Mouse (Mus musculus): ENCODE data around the gene Coq10a. TPM values are rescaled to one million over a fixed set of nuclear protein-coding genes. Genes with fewer than 3 reads are reported as not detected.

The Coq10a gene
- 100 to 1,000 TPM; 156 to 159 TPM for total RNA-seq (2021)

- DNase-seq: peak; percentile 94 to 95
- intact Hi-C loops (cut with DNase I): loop anchor here (5.0 kb wide), 1 partner anchor 174 kb away; no protein-coding TSS in a partner anchor
Measured at GRCm38 (mm10) chr10:128368402-128369217, at the start of gene Coq10a. TSS of gene Coq10a (minus strand) at chr10:128368997.

GRCm38 (mm10) chr10:128414848-128415247 lies 46.1 kb upstream of the Coq10a start:
- intact Hi-C loops (cut with DNase I): no loop called here
- no peak for DNase-seq

GRCm38 (mm10) chr10:128413076-128413475 lies 44.3 kb upstream of the Coq10a start:
- intact Hi-C loops (cut with DNase I): no loop called here

DNA sequence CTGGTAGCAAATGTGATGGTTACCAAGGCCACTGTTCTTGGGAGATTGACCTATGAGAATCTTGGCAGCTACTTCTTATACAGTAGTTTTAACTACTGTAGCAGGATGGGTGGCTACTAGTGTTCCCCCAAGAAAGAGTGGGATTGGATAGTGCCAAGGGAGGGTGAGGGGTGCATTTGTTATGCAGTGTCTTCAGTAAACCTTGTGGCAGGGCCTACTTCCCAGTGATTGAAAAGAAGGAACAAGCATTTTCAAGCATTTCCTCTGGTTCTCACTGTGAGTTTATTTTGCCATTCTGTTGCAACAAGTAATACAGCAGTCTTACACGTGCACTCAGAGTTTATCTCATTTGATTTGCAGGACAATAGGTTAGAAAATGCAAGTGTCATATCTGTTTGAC lies 43.8 kb upstream of the Coq10a start:
- no peak for DNase-seq
- intact Hi-C loops (cut with DNase I): no loop called here

More at GRCm38 (mm10) chr10:128413076-128413475, 44.3 kb upstream of the Coq10a start:
- no peak for DNase-seq

DNA sequence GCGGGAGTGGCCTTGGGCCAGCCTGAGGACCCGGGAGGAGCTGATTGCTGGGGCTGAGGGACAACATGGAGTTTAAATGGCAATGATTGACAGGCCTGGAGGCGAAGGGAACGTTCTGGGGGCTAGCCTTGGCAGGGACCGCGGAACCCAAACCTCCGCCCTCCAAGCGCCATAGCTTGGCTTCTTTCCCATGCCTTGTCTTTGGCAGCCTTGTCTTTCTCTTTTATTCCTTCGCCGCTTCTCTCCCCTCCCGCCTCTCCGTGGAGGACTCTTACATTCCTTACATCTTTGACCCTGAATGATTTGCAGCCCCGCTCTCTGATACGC lies 43.2 kb upstream of the Coq10a start:
- intact Hi-C loops (cut with DNase I): no loop called here
- DNase-seq: peak in 1 of 2 experiments; percentile 55

GRCm38 (mm10) chr10:128411211-128412054 lies 42.6 kb upstream of the Coq10a start, which contains the start of the genes Nabp2 and Rnf41:
TSS of gene Nabp2 (minus strand) at chr10:128411492.
TSS of gene Rnf41 (plus strand) at chr10:128411657.
- peak; percentile 98 for DNase-seq
- intact Hi-C loops (cut with DNase I): loop anchor here (2.0 kb wide), 2 partner anchors 31 to 125 kb away; no protein-coding TSS in a partner anchor

GRCm38 (mm10) chr10:128410560-128410845 lies 41.7 kb upstream of the Coq10a start:
- intact Hi-C loops (cut with DNase I): loop anchor here (2.0 kb wide), 2 partner anchors 32 to 126 kb away; no protein-coding TSS in a partner anchor
- DNase-seq: no peak

DNA sequence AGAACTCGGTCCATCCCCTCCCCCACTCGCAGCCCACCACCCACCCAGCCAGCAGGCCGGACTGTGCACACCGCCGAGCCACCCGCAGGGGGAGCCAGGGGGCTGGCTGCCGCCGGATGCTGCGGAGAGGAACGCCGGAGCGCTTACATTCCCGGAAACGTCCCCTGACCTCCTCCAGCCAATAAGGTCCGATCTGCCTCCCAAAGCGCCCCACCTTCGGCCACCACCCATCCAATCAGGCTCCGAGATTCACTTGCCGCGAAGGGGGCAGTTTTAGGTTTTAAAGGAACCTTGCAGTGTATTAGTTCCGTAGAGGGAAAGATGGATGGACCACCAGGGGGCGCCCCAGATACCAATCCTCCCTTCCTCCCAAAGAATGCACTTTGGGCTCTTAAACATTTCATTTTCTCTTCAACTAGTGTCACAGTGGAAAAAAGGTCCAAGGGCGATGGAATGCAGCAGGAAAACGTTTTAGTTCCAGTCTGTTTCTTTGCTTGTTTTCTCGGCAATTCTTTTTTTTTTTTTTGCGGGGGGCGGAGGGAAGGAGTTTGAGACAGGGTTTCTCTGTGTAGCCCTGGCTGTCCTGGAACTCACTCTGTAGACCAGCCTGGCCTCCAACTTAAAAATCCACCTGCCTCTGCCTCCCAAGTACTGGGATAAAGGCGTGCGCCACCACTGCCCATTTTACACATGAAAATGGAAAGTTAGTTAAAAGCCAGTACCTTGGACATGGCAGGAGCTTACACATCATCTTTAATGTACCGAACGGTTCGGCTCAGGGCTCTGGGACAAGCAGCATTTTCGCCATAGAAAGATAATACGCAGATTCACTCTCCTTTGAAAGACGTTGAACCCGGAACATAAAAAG lies 41.1 kb upstream of the Coq10a start:
- intact Hi-C loops (cut with DNase I): loop anchor here (1.0 to 2.0 kb wide), 3 partner anchors 33 to 127 kb away; no protein-coding TSS in a partner anchor
- peak; percentile 98 for DNase-seq

DNA sequence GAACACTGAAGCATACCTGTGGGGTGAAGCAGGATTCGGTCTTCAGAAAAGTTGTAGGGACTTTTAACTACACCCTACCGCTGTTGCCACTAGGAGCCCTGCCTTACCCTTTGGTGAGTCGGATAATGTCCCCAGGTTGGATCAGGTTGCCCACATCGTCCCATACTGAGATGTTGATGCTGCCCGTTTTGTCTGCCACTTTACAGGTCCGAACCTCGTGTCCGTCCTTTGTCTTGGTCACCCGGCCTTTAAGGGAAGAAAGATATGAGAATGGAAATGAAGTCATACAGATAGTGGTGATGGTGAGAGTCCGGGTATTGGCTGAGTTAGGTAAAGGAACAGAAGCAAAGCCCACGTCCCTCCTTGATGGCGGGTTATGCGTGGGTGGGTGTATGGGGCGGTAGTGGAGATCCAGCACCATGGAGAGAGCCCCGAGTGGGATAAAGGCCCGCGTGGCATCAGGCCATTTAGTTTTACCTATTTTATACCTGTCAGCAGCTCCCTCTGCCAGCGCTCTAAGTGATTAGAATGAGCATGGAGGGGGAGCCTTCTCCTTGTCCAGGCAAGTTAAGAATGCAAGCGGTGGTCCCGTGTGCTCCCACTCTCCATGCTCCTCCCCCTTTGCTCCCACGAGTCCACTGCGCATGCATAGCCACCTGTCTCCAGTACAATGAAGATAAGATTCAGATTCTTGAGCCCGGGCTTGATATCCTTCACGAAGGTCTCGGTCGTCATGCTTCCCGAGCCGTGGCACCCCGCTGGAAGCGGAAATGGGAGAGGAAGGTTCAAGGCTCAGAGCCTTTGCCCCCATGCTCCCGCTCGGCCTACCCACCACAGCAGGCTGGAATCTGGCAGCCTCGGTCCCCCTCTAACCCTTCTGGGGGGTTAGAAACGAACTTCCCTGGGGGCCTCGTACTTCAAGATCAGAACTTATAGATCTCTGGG lies 40.1 kb upstream of the Coq10a start:
- intact Hi-C loops (cut with DNase I): loop anchor here (1.0 kb wide), 1 partner anchor 46 kb away; no protein-coding TSS in a partner anchor
- no peak for DNase-seq

- intact Hi-C loops (cut with DNase I): no loop called here
- no peak for DNase-seq
Measured at GRCm38 (mm10) chr10:128403931-128404330, 35.1 kb upstream of the Coq10a start.

DNA sequence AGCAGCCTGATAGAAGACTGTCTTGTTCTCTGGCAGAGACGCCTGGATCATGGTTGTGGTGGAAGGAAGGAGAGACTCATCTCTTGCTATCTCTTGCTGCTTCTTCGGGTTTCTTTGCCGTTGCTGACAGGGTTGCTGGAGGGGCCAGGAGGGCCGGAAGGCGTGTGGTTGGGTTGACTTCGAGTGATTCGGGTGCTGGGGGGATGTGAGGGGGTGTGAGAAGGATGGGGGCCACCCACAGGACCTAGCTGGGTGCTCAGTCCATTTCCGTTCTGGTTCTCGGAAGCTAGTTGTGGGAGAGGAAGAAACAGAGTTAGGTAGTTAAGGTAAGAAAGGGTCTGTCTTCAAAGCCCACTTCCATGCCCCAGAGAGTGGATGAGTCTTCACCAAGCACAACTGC lies 32.8 kb upstream of the Coq10a start:
- DNase-seq: no peak
- intact Hi-C loops (cut with DNase I): no loop called here

DNA sequence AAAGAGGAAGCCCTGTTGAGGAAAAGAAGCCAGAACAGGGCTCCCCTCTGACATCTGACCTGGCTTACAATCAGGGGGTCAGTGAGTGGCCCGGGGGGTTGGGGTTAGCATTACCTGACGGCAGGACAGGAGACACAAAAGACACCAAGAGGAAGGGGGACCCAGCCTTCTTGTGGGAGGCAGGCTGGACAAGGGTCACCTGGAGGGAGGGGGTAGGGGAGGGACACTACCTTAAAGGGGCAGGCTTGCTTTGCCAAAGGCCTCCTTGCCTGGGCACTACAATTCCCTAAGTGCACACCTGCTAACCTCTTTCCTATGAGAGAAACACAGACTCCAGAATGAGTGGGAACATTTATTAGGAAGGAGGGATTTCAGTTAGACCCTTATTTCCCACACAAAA lies 32.3 kb upstream of the Coq10a start, which contains the start of gene Slc39a5:
Gene Slc39a5 (minus strand): TSS at position 174 of the 400 bp plus-strand sequence.
- DNase-seq: no peak
- intact Hi-C loops (cut with DNase I): no loop called here

DNA sequence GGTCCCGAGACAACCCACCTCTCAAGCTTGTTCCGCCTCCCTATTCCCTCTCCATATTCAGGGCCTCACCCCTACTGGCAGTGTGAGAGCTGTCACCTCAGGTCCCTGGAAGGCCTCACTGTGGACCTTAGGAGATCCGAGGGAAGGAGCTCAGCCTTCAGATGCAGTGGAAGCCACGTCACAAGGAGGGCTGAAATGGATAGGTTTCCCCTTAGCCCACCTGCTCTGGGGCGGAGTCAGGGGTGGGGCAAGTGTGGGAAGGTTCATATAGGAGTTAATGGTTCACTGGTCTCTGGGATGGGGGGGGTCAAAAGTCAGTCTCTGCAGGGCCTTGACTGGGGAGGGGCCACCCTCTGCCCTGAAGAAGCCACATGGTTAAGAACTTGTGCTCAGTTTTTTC lies 31.5 kb upstream of the Coq10a start:
- DNase-seq: no peak
- intact Hi-C loops (cut with DNase I): no loop called here

GRCm38 (mm10) chr10:128397466-128397865 lies 28.7 kb upstream of the Coq10a start:
- peak; percentile 51 to 56 for DNase-seq
- intact Hi-C loops (cut with DNase I): no loop called here

GRCm38 (mm10) chr10:128396716-128397264 lies 28.0 kb upstream of the Coq10a start:
- DNase-seq: no peak
- intact Hi-C loops (cut with DNase I): no loop called here

GRCm38 (mm10) chr10:128396017-128396673 lies 27.3 kb upstream of the Coq10a start:
- intact Hi-C loops (cut with DNase I): no loop called here
- DNase-seq: no peak

DNA sequence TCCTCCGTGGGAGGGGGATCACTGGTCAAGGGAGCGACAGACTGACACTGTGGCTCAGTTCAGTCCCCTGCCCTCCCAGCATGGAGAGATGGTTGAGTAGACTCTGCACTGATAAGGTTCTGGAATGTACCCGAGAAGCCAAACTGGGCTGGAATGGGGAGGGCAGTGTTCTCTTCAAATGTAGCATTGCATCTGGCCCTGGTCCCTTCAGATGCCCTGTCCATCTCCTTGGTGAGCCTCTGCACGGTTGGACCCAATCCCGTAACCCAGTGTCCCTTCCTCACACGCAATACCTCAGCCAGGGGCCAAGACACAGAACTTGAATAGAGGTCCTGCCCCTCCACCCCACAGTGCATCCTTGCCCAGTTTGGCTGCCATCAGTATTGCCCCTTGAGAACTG lies 23.1 kb upstream of the Coq10a start:
- DNase-seq: peak in 1 of 2 experiments; percentile 48
- intact Hi-C loops (cut with DNase I): no loop called here

- no peak for DNase-seq
- intact Hi-C loops (cut with DNase I): no loop called here
Measured at GRCm38 (mm10) chr10:128390366-128390765, 21.6 kb upstream of the Coq10a start.
